Mouse (Mus musculus): Measurements from ENCODE around the gene Gimd1. TPM values are rescaled to one million over a fixed set of nuclear protein-coding genes. Genes with fewer than 3 reads are reported as not detected.

The Gimd1 gene
- total and polyA plus RNA-seq, 3 experiments: not detected

- TF ChIP-seq NRF1 (IDR thresholded peaks at IDR 0.05; ENCODE audit: insufficient read depth, low read depth, low read length, poor library complexity, severe bottlenecking) (no peak), RCOR1 (IDR thresholded peaks at IDR 0.05; ENCODE audit: low read depth, low read length) (no peak), USF1 (IDR thresholded peaks at IDR 0.05; ENCODE audit: low read depth, low read length) (no peak), GATA1 (IDR thresholded peaks at IDR 0.05; ENCODE audit: low read depth, low read length) (peak; percentile 88), KAT2A (conservative IDR thresholded peaks at IDR 0.05; ENCODE audit: low read depth, low read length) (no peak), JUND (IDR thresholded peaks at IDR 0.05; ENCODE audit: low read depth, low read length) (no peak), ELF1 (IDR thresholded peaks at IDR 0.05; ENCODE audit: low read depth, low read length) (no peak), CHD1 (IDR thresholded peaks at IDR 0.05; ENCODE audit: low read depth, low read length) (no peak), MAFK (IDR thresholded peaks at IDR 0.05; ENCODE audit: borderline replicate concordance, low read depth, low read length) (no peak)
Observed at GRCm38 (mm10) chr3:132649368-132649767, 19.7 kb downstream of the Gimd1 start (continued).

DNA sequence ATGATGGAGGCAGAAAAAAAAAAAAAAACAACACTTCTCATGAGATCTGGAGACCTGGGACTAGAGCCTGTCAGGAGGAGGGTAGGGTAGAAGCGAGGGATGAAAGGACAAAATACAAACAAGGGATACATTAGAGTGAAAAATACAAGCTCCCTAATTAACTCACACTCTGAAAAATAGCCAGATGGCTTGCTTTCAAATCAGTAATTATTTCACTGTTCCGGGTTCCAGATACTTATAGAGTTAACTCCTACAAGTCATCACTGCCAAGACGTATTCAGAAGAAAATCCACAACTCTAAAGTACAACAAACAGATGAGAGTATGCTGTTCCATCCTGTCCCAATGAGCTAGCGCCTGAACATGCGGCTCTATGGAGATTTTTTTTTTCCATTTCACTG is 20.6 kb downstream of the Gimd1 start:
- DNase-seq (ENCODE audit: low read depth, low spot score): no peak
- H3K4me3 ChIP-seq (ENCODE audit: control insufficient read depth in 1 of 2, insufficient read depth in 1 of 2, low read depth in 2 of 2, low read length in 2 of 2): no peak overlapping the region
- no peaks in the 10 kb centered on the region for H3K27me3 ChIP-seq (ENCODE audit: control insufficient read depth in 1 of 2, insufficient read depth in 2 of 2, low read length in 2 of 2)
- H3K9me3 ChIP-seq (replicated peaks; ENCODE audit: insufficient read depth, low read length): no peaks in the 10 kb centered on the region
- H3K9ac ChIP-seq (ENCODE audit: control insufficient read depth, low read depth, low read length, poor library complexity, severe bottlenecking): no peak overlapping the region
- H3K4me1 ChIP-seq (ENCODE audit: control insufficient read depth in 1 of 2, insufficient read depth in 2 of 2, low read length in 2 of 2): peaks cover 9 to 23% of the 10 kb centered on the region in 2 experiments
- TF ChIP-seq GABPA (IDR thresholded peaks at IDR 0.05; ENCODE audit: low read depth, low read length): no peak
- TF ChIP-seq MAZ (IDR thresholded peaks at IDR 0.05; ENCODE audit: low read depth, low read length): no peak
- no peak for TF ChIP-seq GATA1 (IDR thresholded peaks at IDR 0.05; ENCODE audit: low read depth, low read length)
- TF ChIP-seq CTCF (IDR thresholded peaks at IDR 0.05 in 2 of 3, conservative IDR thresholded peaks at IDR 0.05 in 1 of 3; ENCODE audit: control insufficient read depth in 1 of 3, insufficient read depth in 1 of 3, low read depth in 2 of 3, low read length in 3 of 3, poor library complexity in 1 of 3, severe bottlenecking in 1 of 3): no peak
- peak overlapping the region; percentile 70; the same call in 1 of the 2 replicates for H3K27ac ChIP-seq (ENCODE audit: control insufficient read depth, low read depth, low read length)
- no peaks in the 10 kb centered on the region for H3K79me2 ChIP-seq (ENCODE audit: control insufficient read depth, insufficient read depth, low read length, poor library complexity)
- peaks cover 0 to 25% of the 10 kb centered on the region in 2 experiments; a peak in 2 of 4 replicates for H3K36me3 ChIP-seq (ENCODE audit: control insufficient read depth in 1 of 2, insufficient read depth in 2 of 2, low read length in 2 of 2)

- H3K79me2 ChIP-seq (ENCODE audit: control insufficient read depth, insufficient read depth, low read length, poor library complexity): no peaks in the 10 kb centered on the region
- H3K27me3 ChIP-seq (ENCODE audit: control insufficient read depth in 1 of 2, insufficient read depth in 2 of 2, low read length in 2 of 2): no peaks in the 10 kb centered on the region
- H3K36me3 ChIP-seq (ENCODE audit: control insufficient read depth in 1 of 2, insufficient read depth in 2 of 2, low read length in 2 of 2): peaks cover 0 to 22% of the 10 kb centered on the region in 2 experiments; a peak in 2 of 4 replicates
- H3K4me1 ChIP-seq (ENCODE audit: control insufficient read depth in 1 of 2, insufficient read depth in 2 of 2, low read length in 2 of 2): peaks cover 9 to 16% of the 10 kb centered on the region in 2 experiments
- peak; percentile 60 for DNase-seq (ENCODE audit: low read depth, low spot score)
- TF ChIP-seq POLR2AphosphoS2 (IDR thresholded peaks at IDR 0.05; ENCODE audit: low read length) (no peak), EP300 (IDR thresholded peaks at IDR 0.05; ENCODE audit: low read depth in 1 of 2, low read length in 2 of 2) (peak; percentile 67 to 69), RCOR1 (IDR thresholded peaks at IDR 0.05; ENCODE audit: low read depth, low read length) (peak; percentile 82), GATA1 (IDR thresholded peaks at IDR 0.05; ENCODE audit: low read depth, low read length) (peak; percentile 78), TCF12 (IDR thresholded peaks at IDR 0.05; ENCODE audit: low read depth, low read length) (peak; percentile 86), NRF1 (IDR thresholded peaks at IDR 0.05; ENCODE audit: insufficient read depth, low read depth, low read length, poor library complexity, severe bottlenecking) (no peak), RAD21 (IDR thresholded peaks at IDR 0.05; ENCODE audit: low read depth, low read length) (no peak), ETS1 (IDR thresholded peaks at IDR 0.05; ENCODE audit: low read depth, low read length) (peak; percentile 62), TAL1 (IDR thresholded peaks at IDR 0.05; ENCODE audit: low read length) (peak; percentile 40; the same call in 1 of the 2 replicates)
- H3K4me3 ChIP-seq (ENCODE audit: control insufficient read depth in 1 of 2, insufficient read depth in 1 of 2, low read depth in 2 of 2, low read length in 2 of 2): no peak overlapping the region
- H3K27ac ChIP-seq (ENCODE audit: control insufficient read depth, low read depth, low read length): no peak overlapping the region
- H3K9ac ChIP-seq (ENCODE audit: control insufficient read depth, low read depth, low read length, poor library complexity, severe bottlenecking): no peak overlapping the region
- no peaks in the 10 kb centered on the region for H3K9me3 ChIP-seq (replicated peaks; ENCODE audit: insufficient read depth, low read length)
Observed at GRCm38 (mm10) chr3:132651776-132652175, 22.2 kb downstream of the Gimd1 start.
